Mouse (Mus musculus): ENCODE measurements around the gene Clcnkb. TPM values are rescaled to one million over a fixed set of nuclear protein-coding genes. Genes with fewer than 3 reads are reported as not detected.

Gene Clcnkb
- not detected for polyA plus RNA-seq (2014; fragmentation: Illumina TruSeq; extraction: RNeasy Lipid Tissue Mini Kit (QIAGEN cat#74804); ENCODE audit: low replicate concordance)

DNA sequence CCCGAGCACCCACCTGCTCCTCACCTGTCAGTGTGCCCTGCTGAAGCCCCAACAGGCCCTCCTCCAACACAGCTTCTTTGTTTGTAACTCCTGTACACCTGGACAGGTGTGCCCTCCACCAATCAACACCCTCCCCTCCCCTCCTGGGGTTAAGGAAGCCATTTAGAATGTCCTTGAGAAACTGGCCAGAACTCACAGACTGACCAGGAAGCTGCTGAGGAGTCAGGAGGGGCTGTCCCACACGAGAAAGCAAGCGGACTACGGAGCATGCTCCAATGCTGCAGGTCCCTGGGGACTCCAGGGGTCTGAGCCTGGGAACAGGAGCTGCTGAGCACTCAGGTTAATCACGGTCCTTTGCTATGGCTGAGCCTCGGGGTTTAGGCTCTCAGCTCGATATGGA, at the start of gene Clcnkb:
TSS of gene Clcnkb (minus strand) at position 91 of the 400 bp plus-strand sequence.

DNA sequence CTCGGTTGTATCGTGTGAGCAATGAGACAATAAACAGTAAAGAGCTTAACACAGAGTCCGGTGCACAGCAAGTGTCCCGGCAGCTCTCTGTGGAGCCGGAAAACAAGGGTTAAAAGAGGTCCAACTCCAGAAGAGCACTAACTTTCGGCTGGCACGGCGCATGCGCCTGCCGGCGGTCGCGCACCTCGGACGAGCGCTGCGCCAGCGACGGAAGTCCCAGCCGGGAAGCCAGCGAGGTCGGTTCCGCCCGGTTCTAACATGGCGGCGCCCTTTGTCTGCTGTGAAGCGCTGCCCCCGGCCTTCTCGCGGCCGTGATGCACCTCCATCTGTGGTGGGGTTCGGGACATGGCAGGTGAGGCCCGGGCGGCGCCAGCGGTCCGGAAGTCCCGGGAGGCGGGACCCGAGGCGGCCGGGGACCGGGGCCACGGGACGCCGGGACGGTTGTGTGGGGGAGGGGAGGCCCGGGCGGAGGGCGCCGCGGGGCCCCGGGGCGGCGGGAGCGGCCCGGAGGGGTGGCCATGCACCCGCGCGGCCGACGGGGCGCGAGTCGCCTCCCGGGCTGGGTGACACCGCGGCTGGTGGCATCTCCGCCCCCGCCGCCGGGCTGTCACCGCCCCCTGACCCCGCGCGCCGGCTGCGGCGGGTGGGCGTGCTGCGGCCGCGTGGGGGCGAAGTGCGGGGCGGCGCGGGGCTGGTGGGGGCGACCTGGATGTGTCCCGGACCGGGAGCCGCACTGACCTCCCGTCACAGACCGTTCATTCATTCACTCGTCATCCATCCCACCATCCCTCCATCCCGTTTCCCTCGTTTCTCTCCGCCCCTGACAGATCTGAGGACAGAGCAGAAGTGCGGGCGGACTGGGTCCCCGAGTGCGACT, 28.9 kb upstream of the Clcnkb start, which contains the start of gene Zbtb17:
TSS of gene Zbtb17 (plus strand) at position 204 of the 877 bp plus-strand sequence.

DNA sequence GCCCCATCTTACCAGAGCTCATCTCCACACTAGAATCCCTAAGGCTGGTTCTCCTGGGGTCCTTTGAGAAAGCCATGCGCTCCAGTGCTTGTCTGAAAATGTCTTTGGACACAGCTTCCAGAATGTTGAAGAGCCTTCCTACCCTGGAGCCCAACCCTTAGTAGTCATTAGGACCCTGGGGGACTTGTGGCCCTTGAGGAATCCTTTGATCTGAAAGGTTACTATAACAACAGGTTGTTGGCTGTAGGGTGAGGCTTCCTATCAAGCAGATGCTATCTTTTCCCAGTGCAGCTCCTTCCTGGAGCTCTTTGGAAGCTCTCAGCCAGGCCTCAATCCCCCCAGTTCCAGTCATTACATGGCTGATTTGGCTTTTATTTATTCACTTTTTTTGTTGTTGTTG, 20.2 kb upstream of the Clcnkb start, which contains the start of gene Srarp:
TSS of gene Srarp (minus strand) at position 132 of the 400 bp plus-strand sequence.

DNA sequence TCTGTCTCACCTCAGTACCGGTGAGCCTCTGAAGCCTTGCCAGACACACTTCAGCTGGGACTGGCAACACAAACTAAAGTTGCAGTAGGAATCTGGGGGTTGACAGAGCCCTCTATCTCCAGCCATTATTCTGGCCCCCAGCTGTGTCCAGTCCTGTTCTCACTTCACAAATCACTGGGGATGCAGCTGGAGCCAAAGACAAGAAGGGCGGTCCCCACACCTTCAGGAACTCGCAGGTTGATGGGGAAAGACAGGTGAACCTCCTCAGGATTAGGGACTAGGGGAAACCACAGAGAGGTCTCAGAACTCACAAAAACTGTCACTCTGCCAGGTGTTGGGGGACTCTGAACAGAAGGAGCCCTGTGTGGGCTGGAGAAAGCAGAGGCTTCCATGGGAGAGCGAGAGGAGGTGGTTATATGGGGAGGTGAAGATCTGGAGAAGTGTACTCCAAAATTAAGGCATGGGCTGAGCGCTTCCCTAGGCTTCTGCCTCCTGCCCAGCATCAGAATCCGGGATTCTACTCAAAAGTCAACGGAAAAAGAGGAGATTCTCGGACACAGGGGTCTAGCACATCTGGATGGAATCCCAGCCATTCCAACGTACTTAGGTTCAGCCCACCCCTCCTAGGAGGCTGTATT, 4.5 kb upstream of the Clcnkb start, which contains the start of gene Hspb7:
TSS of gene Hspb7 (plus strand) at position 588 of the 638 bp plus-strand sequence.

DNA sequence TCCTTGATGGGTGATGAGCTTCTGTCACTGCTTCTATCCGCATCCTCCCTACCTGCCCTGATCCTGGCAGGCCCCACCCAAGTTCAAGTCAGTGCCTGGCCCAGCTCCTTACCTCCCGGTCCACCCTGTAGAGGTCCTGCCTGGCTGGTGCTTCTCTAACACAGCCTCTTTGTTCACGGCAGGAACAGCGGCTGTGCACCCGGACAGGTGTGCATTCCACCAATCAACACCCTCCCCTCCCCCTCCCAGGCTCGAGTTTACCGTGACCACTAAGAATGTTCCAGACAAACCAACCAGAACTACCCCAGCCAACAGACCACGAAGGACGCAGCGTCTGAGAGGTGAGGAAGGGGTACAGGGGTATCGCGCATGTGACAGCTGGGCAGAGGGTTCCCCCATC, 17.3 kb downstream of the Clcnkb start, which contains the start of gene Clcnka:
TSS of gene Clcnka (minus strand) at position 180 of the 400 bp plus-strand sequence.

GRCm38 (mm10) chr4:141367997-141368791, 47.6 kb downstream of the Clcnkb start, which contains the start of gene Fam131c:
Fam131c (plus strand) TSS chr4:141368220.

Other genes with a start within 250 kb of the Clcnkb start
- not detected for gene Rsg1, start 202.1 kb downstream of the Clcnkb start, polyA plus RNA-seq (2014; fragmentation: Illumina TruSeq; extraction: RNeasy Lipid Tissue Mini Kit (QIAGEN cat#74804); ENCODE audit: low replicate concordance)
- 1.4 TPM for gene Arhgef19, start 176.5 kb downstream of the Clcnkb start, polyA plus RNA-seq (2014; fragmentation: Illumina TruSeq; extraction: RNeasy Lipid Tissue Mini Kit (QIAGEN cat#74804); ENCODE audit: low replicate concordance)
- gene Epha2, start 114.8 kb downstream of the Clcnkb start, polyA plus RNA-seq (2014; fragmentation: Illumina TruSeq; extraction: RNeasy Lipid Tissue Mini Kit (QIAGEN cat#74804); ENCODE audit: low replicate concordance), result 1.7 TPM
- gene Fam131c, start 47.8 kb downstream of the Clcnkb start, polyA plus RNA-seq (2014; fragmentation: Illumina TruSeq; extraction: RNeasy Lipid Tissue Mini Kit (QIAGEN cat#74804); ENCODE audit: low replicate concordance), result not detected
- not detected for gene Clcnka, start 17.3 kb downstream of the Clcnkb start, polyA plus RNA-seq (2014; fragmentation: Illumina TruSeq; extraction: RNeasy Lipid Tissue Mini Kit (QIAGEN cat#74804); ENCODE audit: low replicate concordance)
- not detected for gene Hspb7, start 4.8 kb upstream of the Clcnkb start, polyA plus RNA-seq (2014; fragmentation: Illumina TruSeq; extraction: RNeasy Lipid Tissue Mini Kit (QIAGEN cat#74804); ENCODE audit: low replicate concordance)
- not detected for gene Srarp, start 20.1 kb upstream of the Clcnkb start, polyA plus RNA-seq (2014; fragmentation: Illumina TruSeq; extraction: RNeasy Lipid Tissue Mini Kit (QIAGEN cat#74804); ENCODE audit: low replicate concordance)
- gene Zbtb17, start 28.6 kb upstream of the Clcnkb start, polyA plus RNA-seq (2014; fragmentation: Illumina TruSeq; extraction: RNeasy Lipid Tissue Mini Kit (QIAGEN cat#74804); ENCODE audit: low replicate concordance), result not detected
- gene Spen, start 122.6 kb upstream of the Clcnkb start, polyA plus RNA-seq (2014; fragmentation: Illumina TruSeq; extraction: RNeasy Lipid Tissue Mini Kit (QIAGEN cat#74804); ENCODE audit: low replicate concordance), result 5.2 TPM
- gene Fblim1, start 190.1 kb upstream of the Clcnkb start, polyA plus RNA-seq (2014; fragmentation: Illumina TruSeq; extraction: RNeasy Lipid Tissue Mini Kit (QIAGEN cat#74804); ENCODE audit: low replicate concordance), result 32.4 TPM
- gene Tmem82, start 202.6 kb upstream of the Clcnkb start, polyA plus RNA-seq (2014; fragmentation: Illumina TruSeq; extraction: RNeasy Lipid Tissue Mini Kit (QIAGEN cat#74804); ENCODE audit: low replicate concordance), result 1.5 TPM
- gene Slc25a34, start 207.8 kb upstream of the Clcnkb start, polyA plus RNA-seq (2014; fragmentation: Illumina TruSeq; extraction: RNeasy Lipid Tissue Mini Kit (QIAGEN cat#74804); ENCODE audit: low replicate concordance), result 0.15 TPM
- not detected for gene Plekhm2, start 248.9 kb upstream of the Clcnkb start, polyA plus RNA-seq (2014; fragmentation: Illumina TruSeq; extraction: RNeasy Lipid Tissue Mini Kit (QIAGEN cat#74804); ENCODE audit: low replicate concordance)

Measured in small intestine, adult 10 weeks (tissue).